ENCODE assay signal across 9 mouse cellular contexts in genomic region chr10:88376770-88377169, GRCm38 (mm10). TPM values are rescaled to one million over a fixed set of nuclear protein-coding genes. Genes with fewer than 3 reads are reported as not detected.
DNase-seq lines count a peak whose midpoint lies in the region; ATAC-seq and TF ChIP-seq lines count a peak whose summit lies in the region.
"Had no signal": no experiment of that assay in that cellular context is flagged by ENCODE, and none has a peak within 500 bp of the region (broad histone marks: within the 10 kb centered on the region; RNA-seq: fewer than 3 reads in every experiment).

No protein-coding gene starts in this region.

- no peak overlapping the region for H3K4me2 ChIP-seq in lung, embryonic 14.5 days

- intact Hi-C loops in gastrocnemius, postnatal 36 days (cut with DNase I) = loop anchor here (5.0 to 10.0 kb wide), 3 partner anchors 291 to 448 kb away; partner anchors contain the start of genes Arl1 and Utp20

- H3K4me3 ChIP-seq in lung, embryonic 14.5 days (ENCODE audit: low read depth, low read length) = no peak overlapping the region

- 5% methylated on average over 11 of the region's 11 CpGs for WGBS in lung, embryonic 14.5 days

- TF ChIP-seq CTCF in lung, embryonic 14.5 days (IDR thresholded peaks at IDR 0.05; ENCODE audit: low read depth) = peak; percentile 98

- H3K9ac ChIP-seq in lung, embryonic 14.5 days = no peak overlapping the region

- no peaks in the 10 kb centered on the region for H3K4me1 ChIP-seq in lung, embryonic 14.5 days (ENCODE audit: insufficient read depth)

- no peaks in the 10 kb centered on the region for H3K9me3 ChIP-seq in lung, embryonic 14.5 days (ENCODE audit: low read depth, low read length)

- no peak for ATAC-seq in lung, embryonic 14.5 days (ENCODE audit: insufficient read depth)

- H3K27me3 ChIP-seq in lung, embryonic 14.5 days (ENCODE audit: insufficient read depth, low read length) = no peaks in the 10 kb centered on the region

- no peaks in the 10 kb centered on the region for H3K36me3 ChIP-seq in lung, embryonic 14.5 days (ENCODE audit: insufficient read depth)

- peak; percentile 91 for DNase-seq in CD4-positive, CD25-positive, alpha-beta regulatory T cell, adult 2 months (ENCODE audit: low read depth, low spot score)
- DNase-seq in adrenal gland, adult 18-20 months (ENCODE audit: low spot score in 2 of 2) = peak; percentile 94 to 96
- peak; percentile 89 for DNase-seq in embryo, embryonic 10.5 days (ENCODE audit: low spot score)
- DNase-seq in gastrocnemius, postnatal 36 days = peak; percentile 76 to 89
- DNase-seq in kidney, postnatal 36 days = peak; percentile 85 to 93
- DNase-seq in lung, embryonic 14.5 days = peak; percentile 93
- DNase-seq in retina, postnatal 1 day = peak; percentile 89
- DNase-seq in urinary bladder, adult 18-20 months (ENCODE audit: low spot score in 2 of 2) = peak; percentile 78 to 86

- H3K27ac ChIP-seq in lung, embryonic 14.5 days (ENCODE audit: low read depth) = no peak overlapping the region
- H3K27ac ChIP-seq: macrophage had no signal

RNA-seq across cellular contexts. Expression of gene Dram1, which starts 2.1 kb away (rescaled TPM):
- 10 to 100 TPM in 1 of 2 experiments, 1 to 10 TPM in 1; 7.4 to 22.3 TPM for total RNA-seq in adrenal gland, adult 18-20 months (2021)
- 1 to 10 TPM; 1.4 to 1.8 TPM for total RNA-seq in gastrocnemius, postnatal 36 days (2021)
- polyA plus RNA-seq in lung, embryonic 14.5 days (2014; fragmentation: Nextera tagmentation; extraction: Ambion mirVana) = 43.9 and 45.7 TPM in 2 replicates

RNA-seq across cellular contexts. Expression of gene Gnptab, which starts 2.2 kb away (rescaled TPM):
- total RNA-seq in adrenal gland, adult 18-20 months (2021) = 10 to 100 TPM; 29.2 to 36.0 TPM
- total RNA-seq in gastrocnemius, postnatal 36 days (2021) = 10 to 100 TPM; 17.0 to 19.2 TPM
- 19.7 and 19.8 TPM in 2 replicates for polyA plus RNA-seq in lung, embryonic 14.5 days (2014; fragmentation: Nextera tagmentation; extraction: Ambion mirVana)
